Mouse (Mus musculus): ENCODE data around the gene Arhgef17.

Arhgef17 gene

GRCm38 (mm10) chr7:100916526-100916925 lies 15.4 kb downstream of the Arhgef17 start:
- DNase-seq (ENCODE audit: low read depth, low spot score): no peak

DNA sequence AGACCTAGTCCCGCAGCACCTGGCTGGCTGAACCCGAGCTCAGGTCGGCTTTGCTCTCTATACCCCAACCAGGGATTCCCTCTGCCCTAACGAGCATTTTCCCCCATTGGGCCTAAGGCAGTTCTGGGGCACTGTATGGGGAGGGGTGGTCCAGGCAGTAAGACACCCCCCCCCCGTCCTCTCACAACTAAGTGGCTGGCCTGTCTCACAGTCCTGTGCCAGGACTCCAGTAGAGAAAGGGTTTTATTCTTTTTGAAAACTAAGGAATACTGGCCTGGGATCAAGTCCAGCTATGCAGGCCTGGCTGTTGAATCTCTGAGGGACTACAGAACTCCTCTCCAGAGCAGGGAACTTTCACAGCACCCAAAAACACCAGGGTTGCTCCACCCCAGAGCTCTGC lies 16.7 kb downstream of the Arhgef17 start:
- DNase-seq (ENCODE audit: low read depth, low spot score): no peak

DNA sequence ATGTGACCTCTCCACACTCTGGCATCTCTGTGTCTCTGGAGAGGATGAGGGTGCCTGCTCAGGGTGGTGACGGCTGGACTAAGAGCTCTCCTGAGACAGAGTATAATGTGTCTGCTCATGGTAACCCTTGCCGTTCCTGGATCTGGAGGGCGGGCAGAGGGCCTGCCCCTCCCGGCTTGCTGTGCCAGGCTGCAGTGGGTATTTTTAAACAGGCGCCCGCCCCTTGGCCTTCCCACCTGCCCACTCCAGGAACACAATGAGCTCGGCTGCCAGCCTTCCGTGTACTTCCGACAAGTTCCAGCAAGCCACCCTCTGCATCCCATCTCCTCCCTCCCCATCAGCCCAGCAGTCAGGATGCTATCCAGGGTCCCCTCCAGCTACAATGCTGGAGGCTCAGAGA lies 20.1 kb downstream of the Arhgef17 start:
- DNase-seq (ENCODE audit: low read depth, low spot score): no peak

DNA sequence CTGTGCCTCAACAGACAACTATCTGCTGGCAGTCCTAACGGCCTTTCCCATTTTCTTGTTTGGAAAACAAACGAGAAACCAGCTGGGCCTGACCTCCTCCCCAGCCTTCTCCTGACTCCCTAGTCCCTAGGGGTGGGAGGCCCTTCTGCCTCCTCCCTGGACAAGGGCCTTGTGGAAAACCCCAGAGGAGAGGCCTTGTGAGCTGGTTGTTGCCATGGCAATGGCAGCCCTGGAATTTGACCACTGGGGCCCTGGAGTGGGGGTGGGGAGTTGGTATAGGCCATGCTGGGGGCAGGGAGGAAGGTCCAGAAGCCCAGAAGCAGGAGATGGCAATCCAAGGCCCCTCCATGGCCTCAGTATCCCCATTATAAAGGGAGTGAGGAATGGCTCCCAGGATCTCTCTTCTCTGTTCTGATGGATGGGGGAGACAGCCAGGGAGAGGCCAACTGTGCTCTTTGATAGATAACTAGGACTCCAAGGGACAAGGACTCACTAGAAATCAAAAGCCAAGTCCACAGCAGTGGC lies 20.6 kb downstream of the Arhgef17 start:
- peak; percentile 48 for DNase-seq (ENCODE audit: low read depth, low spot score)

DNA sequence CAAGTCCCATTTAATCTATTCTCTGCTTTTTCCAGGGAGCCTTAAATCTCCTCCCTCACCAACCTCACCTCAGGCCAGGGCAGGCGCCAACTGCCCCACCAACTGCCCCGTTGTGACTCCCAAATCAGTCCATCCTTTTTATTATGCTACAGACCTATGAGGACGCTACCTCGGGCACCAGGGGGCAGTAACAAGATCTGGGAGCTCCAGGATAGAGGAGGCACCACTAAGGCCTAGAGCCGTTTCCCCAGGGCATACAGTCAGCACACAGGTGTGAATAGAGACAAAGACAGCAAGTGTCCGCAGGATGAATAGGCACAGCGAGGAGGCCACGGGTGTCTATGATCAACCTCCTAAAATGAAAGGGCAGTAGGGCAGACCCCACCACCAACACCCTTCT lies 23.3 kb downstream of the Arhgef17 start:
- DNase-seq (ENCODE audit: low read depth, low spot score): peak; percentile 68

DNA sequence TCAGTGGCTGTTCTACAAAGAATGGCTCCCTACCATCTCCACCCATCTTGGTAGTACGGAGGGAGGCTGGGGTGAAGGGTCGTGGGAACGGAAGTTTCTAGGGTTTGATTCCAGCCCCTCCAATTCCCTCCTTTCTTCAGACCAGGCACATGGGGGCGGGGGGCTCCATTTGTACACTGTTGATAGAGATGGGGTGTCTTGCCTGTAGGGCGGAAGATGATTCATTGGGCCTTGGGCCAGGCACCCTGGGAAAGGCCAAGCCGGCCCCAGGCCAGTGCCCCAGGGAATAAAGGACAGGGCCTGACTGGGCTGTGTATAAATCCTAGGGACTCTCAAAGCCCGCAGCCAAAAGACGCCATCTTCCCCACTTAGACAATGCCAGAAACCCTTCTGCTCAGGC lies 23.8 kb downstream of the Arhgef17 start:
- DNase-seq (ENCODE audit: low read depth, low spot score): peak; percentile 16

- peak; percentile 86 for DNase-seq (ENCODE audit: low read depth, low spot score)
Observed at GRCm38 (mm10) chr7:100907231-100907630, 24.7 kb downstream of the Arhgef17 start.

GRCm38 (mm10) chr7:100906029-100906789 lies 25.7 kb downstream of the Arhgef17 start:
- DNase-seq (ENCODE audit: low read depth, low spot score): no peak

- no peak for DNase-seq (ENCODE audit: low read depth, low spot score)
Observed at GRCm38 (mm10) chr7:100905037-100905436, 26.9 kb downstream of the Arhgef17 start.

GRCm38 (mm10) chr7:100904612-100905011 lies 27.3 kb downstream of the Arhgef17 start:
- DNase-seq (ENCODE audit: low read depth, low spot score): no peak

- peak; percentile 58 for DNase-seq (ENCODE audit: low read depth, low spot score)
Observed at GRCm38 (mm10) chr7:100902451-100903137, 29.3 kb downstream of the Arhgef17 start.

DNA sequence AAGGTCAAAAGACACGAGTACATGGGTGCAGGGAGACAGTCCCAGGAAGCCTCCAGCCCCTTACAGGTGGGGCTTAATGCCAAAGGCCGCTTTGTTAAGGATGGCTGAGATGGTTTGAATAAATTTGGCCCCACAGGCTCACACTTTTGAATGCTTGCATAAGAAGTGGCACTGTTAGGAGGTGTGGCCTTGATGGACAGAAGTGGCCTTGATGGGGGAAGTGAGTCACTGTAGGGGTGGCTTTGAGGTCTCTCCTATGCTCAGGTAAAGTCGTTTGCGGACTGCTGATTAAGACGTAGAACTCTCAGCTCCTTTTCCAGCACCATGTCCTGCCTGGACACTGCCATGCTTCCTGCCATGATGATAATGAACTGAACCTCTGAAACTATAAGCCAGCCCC lies 34.1 kb downstream of the Arhgef17 start:
- no peak for DNase-seq (ENCODE audit: low read depth, low spot score)

DNA sequence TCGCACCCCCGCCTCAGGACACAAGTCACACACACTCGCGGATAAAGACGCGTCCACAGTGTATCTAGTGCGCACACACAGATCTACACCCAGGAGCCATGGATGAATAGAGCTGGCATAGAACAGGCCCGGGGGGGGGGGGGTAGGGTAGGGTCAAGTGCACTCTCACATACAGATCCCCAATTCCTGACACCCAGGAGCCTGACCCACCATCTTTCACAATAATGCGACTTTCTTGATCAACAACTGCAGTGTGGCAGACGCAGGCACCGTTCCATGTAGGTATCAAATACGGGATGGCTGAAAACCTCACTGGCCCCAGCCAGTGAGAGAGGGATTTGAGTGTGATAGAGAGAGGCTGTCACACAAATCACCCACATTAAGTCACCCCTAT lies 37.1 kb downstream of the Arhgef17 start:
- no peak for DNase-seq (ENCODE audit: low read depth, low spot score)

GRCm38 (mm10) chr7:100894057-100894832 lies 37.7 kb downstream of the Arhgef17 start:
- no peak for DNase-seq (ENCODE audit: low read depth, low spot score)

DNA sequence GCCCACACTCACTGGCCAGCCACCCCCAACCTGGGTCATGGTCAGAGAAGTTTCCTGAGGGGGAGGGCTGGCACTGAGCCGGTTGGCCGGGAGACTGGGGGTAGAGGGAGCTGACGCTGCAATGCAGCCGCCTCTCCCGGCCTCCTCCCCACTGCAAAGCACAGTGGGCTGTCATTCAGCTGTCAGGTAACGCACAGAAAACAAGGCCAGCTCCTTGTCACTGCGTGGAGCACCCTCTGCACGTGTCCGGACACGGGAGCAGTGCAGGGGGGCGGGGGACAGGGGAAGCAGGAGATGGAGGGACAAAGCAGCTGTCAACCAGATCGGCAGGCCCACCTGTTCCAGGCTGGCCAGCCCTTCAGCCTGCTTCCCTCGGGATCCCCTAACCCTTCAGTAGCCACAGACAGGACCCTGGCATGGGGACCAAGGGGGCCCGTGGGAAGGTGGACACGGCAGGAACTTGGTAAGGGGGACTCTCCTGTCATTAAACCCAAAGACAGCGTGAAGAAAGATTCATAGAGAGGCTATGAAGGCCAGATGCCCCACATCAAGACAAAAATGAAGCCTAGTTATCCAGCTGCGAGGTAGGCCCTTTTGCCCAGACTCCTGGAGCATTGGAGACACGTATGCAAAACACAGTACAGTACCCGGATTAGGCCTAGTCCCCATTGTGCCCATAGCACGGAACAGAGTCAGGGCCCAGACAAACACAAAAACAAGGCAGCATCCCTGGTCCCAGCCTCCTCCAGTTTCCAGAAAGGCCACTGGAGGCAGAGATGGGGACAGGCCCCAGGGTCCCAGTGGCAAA lies 38.5 kb downstream of the Arhgef17 start:
- no peak for DNase-seq (ENCODE audit: low read depth, low spot score)

GRCm38 (mm10) chr7:100886535-100886934 lies 45.4 kb downstream of the Arhgef17 start:
- peak; percentile 64 for DNase-seq (ENCODE audit: low read depth, low spot score)

GRCm38 (mm10) chr7:100884460-100884859 lies 47.4 kb downstream of the Arhgef17 start:
- DNase-seq (ENCODE audit: low read depth, low spot score): no peak

DNA sequence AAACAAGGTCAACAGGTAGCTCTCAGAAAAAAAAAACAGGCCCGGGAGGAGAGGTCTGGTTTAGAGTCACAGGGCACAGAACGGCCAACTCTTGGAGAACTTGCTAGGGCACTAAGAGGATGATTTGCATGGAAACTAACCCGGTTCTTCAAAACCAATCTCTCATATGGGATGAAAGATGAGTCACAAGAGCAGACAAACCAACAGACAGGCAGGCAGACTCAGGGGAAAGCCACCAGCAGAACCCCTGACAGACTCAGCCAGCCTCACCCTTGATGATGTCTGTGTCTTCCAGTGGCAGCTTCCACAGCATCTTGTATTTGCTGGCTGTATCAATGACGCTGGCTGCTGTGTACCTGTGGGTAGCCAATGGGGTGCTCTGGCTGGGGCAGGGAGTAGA lies 50.0 kb downstream of the Arhgef17 start:
- no peak for DNase-seq (ENCODE audit: low read depth, low spot score)

DNA sequence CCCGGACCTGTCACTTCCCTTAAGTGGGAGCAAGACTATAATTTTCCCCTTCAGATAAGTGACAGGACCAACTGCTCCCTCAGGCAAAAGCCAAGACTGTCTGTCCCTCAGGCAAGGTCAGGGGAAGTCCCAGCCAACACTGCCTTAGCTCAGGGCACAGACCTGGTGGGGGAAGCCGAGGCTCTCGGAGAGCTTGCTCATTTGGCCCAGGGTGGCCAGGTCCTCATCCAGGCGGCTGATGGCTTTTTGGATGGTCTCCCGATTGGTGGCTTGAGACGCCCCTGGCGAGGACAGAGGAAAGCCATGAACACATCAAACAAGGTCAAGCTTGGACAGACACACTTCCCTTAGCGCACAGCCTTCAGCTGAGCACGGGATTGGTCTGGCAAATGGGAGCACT lies 50.4 kb downstream of the Arhgef17 start:
- no peak for DNase-seq (ENCODE audit: low read depth, low spot score)

DNA sequence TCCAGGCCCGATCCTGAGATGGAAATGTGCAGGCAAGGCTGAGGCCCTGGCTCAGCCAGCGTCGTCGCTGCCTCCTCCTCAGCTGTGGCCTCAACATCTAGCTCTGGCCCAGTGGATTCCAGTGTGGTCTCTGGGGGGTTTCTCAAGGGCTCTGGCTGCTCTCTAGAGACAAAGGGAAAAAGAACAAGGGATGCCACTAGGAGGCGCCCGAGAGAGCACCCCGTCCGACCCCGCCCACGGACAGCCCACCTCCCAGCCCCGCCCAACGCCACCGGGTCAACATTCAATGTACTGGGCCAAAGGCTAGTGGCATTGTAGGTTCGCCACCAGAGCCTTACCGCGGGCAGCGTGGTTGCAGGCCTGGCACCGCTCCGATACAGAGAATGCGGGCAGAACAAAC lies 52.3 kb downstream of the Arhgef17 start:
- DNase-seq (ENCODE audit: low read depth, low spot score): peak; percentile 62

GRCm38 (mm10) chr7:100876771-100877170 lies 55.1 kb downstream of the Arhgef17 start:
- no peak for DNase-seq (ENCODE audit: low read depth, low spot score)
